Mouse (Mus musculus) embryonic facial prominence, embryonic 15.5 days (tissue): ENCODE measurements around the gene Pank1. TPM values are rescaled to one million over a fixed set of nuclear protein-coding genes. Genes with fewer than 3 reads are reported as not detected.

Source experiments
- ATAC-seq: fragments of 200-750 bp; cut with Nextera tagmentation; 2 replicates; pipeline ENCODE4 v1.8.0; 2017; ENCODE audit warnings: low read depth, moderate TSS enrichment; ENCODE audit not compliant: insufficient number of reproducible peaks, low FRiP score, low TSS enrichment
- H3K27ac ChIP-seq: fragments of 300-500 bp; sonication (generic); replicated peaks from 2 replicates; pipeline ENCODE4 v1.5.1; 2015; ENCODE audit warnings: mild to moderate bottlenecking, inconsistent platforms
- H3K27me3 ChIP-seq: fragments of 300-500 bp; sonication (generic); 2 replicates; pipeline ENCODE4 v1.6.1; 2015; ENCODE audit warnings: inconsistent platforms
- H3K36me3 ChIP-seq: fragments of 300-500 bp; sonication (generic); 2 replicates; pipeline ENCODE4 v1.6.1; 2015; ENCODE audit warnings: mild to moderate bottlenecking, inconsistent platforms
- H3K4me1 ChIP-seq: fragments of 300-500 bp; sonication (generic); 2 replicates; pipeline ENCODE4 v1.6.1; 2015; ENCODE audit warnings: inconsistent platforms
- H3K4me2 ChIP-seq: fragments of 300-500 bp; sonication (generic); replicated peaks from 2 replicates; pipeline ENCODE4 v1.6.1; 2015; ENCODE audit warnings: mild to moderate bottlenecking, inconsistent platforms
- H3K4me3 ChIP-seq: fragments of 300-500 bp; sonication (generic); replicated peaks from 2 replicates; pipeline ENCODE4 v1.5.1; 2015; ENCODE audit warnings: mild to moderate bottlenecking, inconsistent platforms
- H3K9ac ChIP-seq: fragments of 300-500 bp; sonication (generic); 2 replicates; pipeline ENCODE4 v1.6.1; 2015; ENCODE audit warnings: inconsistent platforms
- H3K9me3 ChIP-seq: fragments of 300-500 bp; sonication (generic); replicated peaks from 2 replicates; pipeline ENCODE4 v1.6.1; 2016; ENCODE audit warnings: inconsistent platforms
- WGBS: fragments of 180-500 bp; shearing (Covaris S2); methylation state at CpG from one replicate; pipeline ENCODE4 v1.1.7; 2015; 5-methylcytosine and 5-hydroxymethylcytosine counted together
- polyA plus RNA-seq: library from polyadenylated mRNA; unstranded; fragments of >200 nt; fragmentation: Nextera tagmentation; extraction: Ambion mirVana; gene quantifications from 2 replicates; pipeline ENCODE4 v1.2.1, GENCODE M21; 2015

The Pank1 gene
- polyA plus RNA-seq, 1 experiment from 2014 or later = 7.5 TPM

- H3K27me3 ChIP-seq = no peaks in the 10 kb centered on the region
- H3K9ac ChIP-seq = peak overlapping the region; percentile 93
- WGBS = under 1% methylated on average over 45 of the region's 45 CpGs
- peak overlapping the region; percentile 75 for H3K4me2 ChIP-seq
- no peaks in the 10 kb centered on the region for H3K36me3 ChIP-seq
- H3K9me3 ChIP-seq = no peaks in the 10 kb centered on the region
- peak; percentile 96 for ATAC-seq
- peaks cover 13% of the 10 kb centered on the region for H3K4me1 ChIP-seq
- peak overlapping the region; percentile 89 for H3K4me3 ChIP-seq
- H3K27ac ChIP-seq = peak overlapping the region; percentile 98
These were observed 1.2 kb downstream of the Pank1 start for GRCm38 (mm10) chr19:34877898-34878602.

GRCm38 (mm10) chr19:34876676-34877075 lies 2.6 kb downstream of the Pank1 start:
- H3K4me3 ChIP-seq = no peak overlapping the region

GRCm38 (mm10) chr19:34869375-34869774 lies 9.9 kb downstream of the Pank1 start:
- Histone ChIP-seq H3K4me3 (no peak overlapping the region), H3K9me3 (no peaks in the 10 kb centered on the region), H3K4me1 (no peaks in the 10 kb centered on the region), H3K27me3 (no peaks in the 10 kb centered on the region), H3K4me2 (no peak overlapping the region), H3K36me3 (peaks cover 3% of the 10 kb centered on the region; the same call in 1 of the 2 replicates), H3K27ac (no peak overlapping the region), H3K9ac (no peak overlapping the region)
- 65% methylated on average over 3 of the region's 3 CpGs for WGBS
- no peak for ATAC-seq

More at GRCm38 (mm10) chr19:34876676-34877075, 2.6 kb downstream of the Pank1 start:
- Histone ChIP-seq H3K27me3 (no peaks in the 10 kb centered on the region), H3K4me1 (peaks cover 13% of the 10 kb centered on the region), H3K9me3 (no peaks in the 10 kb centered on the region), H3K36me3 (no peaks in the 10 kb centered on the region), H3K4me2 (no peak overlapping the region), H3K9ac (no peak overlapping the region), H3K27ac (no peak overlapping the region)
- ATAC-seq = no peak
- WGBS = 82% methylated on average over 7 of the region's 7 CpGs

- Histone ChIP-seq H3K36me3 (peaks cover 3% of the 10 kb centered on the region; the same call in 1 of the 2 replicates), H3K27me3 (no peaks in the 10 kb centered on the region), H3K4me1 (no peaks in the 10 kb centered on the region), H3K27ac (no peak overlapping the region), H3K9me3 (no peaks in the 10 kb centered on the region), H3K4me2 (no peak overlapping the region), H3K9ac (no peak overlapping the region), H3K4me3 (no peak overlapping the region)
- 87% methylated on average over 8 of the region's 8 CpGs for WGBS
- ATAC-seq = no peak
These were observed 11.0 kb downstream of the Pank1 start for GRCm38 (mm10) chr19:34868093-34868741.

GRCm38 (mm10) chr19:34863737-34864136 lies 15.5 kb downstream of the Pank1 start:
- peaks cover 3% of the 10 kb centered on the region; the same call in 1 of the 2 replicates for H3K36me3 ChIP-seq
- no peak overlapping the region for H3K4me2 ChIP-seq
- H3K9me3 ChIP-seq = no peaks in the 10 kb centered on the region
- no peak overlapping the region for H3K9ac ChIP-seq
- H3K4me3 ChIP-seq = no peak overlapping the region
- H3K27ac ChIP-seq = no peak overlapping the region
- no peaks in the 10 kb centered on the region for H3K4me1 ChIP-seq
- 88% methylated on average over 6 of the region's 6 CpGs for WGBS
- no peak for ATAC-seq
- no peaks in the 10 kb centered on the region for H3K27me3 ChIP-seq

GRCm38 (mm10) chr19:34856021-34856651 lies 23.1 kb downstream of the Pank1 start:
- no peak overlapping the region for H3K4me2 ChIP-seq
- H3K27ac ChIP-seq = no peak overlapping the region
- no peaks in the 10 kb centered on the region for H3K9me3 ChIP-seq
- 73% methylated on average over 12 of the region's 12 CpGs for WGBS
- H3K4me1 ChIP-seq = peaks cover 21% of the 10 kb centered on the region
- H3K36me3 ChIP-seq = no peaks in the 10 kb centered on the region
- no peak overlapping the region for H3K4me3 ChIP-seq
- H3K27me3 ChIP-seq = no peaks in the 10 kb centered on the region
- no peak overlapping the region for H3K9ac ChIP-seq
- ATAC-seq = no peak

GRCm38 (mm10) chr19:34851161-34851560 lies 28.1 kb downstream of the Pank1 start:
- ATAC-seq = no peak
- 0 out of 2 replicates have a peak, but pooled peaks cover 3% of the 10 kb centered on the region for H3K4me1 ChIP-seq
- H3K9me3 ChIP-seq = no peaks in the 10 kb centered on the region
- H3K4me3 ChIP-seq = no peak overlapping the region
- H3K36me3 ChIP-seq = no peaks in the 10 kb centered on the region
- no peak overlapping the region for H3K27ac ChIP-seq
- H3K27me3 ChIP-seq = no peaks in the 10 kb centered on the region
- H3K4me2 ChIP-seq = no peak overlapping the region
- H3K9ac ChIP-seq = no peak overlapping the region
- 95% methylated on average over 3 of the region's 3 CpGs for WGBS

- no peaks in the 10 kb centered on the region for H3K36me3 ChIP-seq
- H3K9ac ChIP-seq = no peak overlapping the region
- 93% methylated on average over 7 of the region's 7 CpGs for WGBS
- no peak overlapping the region for H3K4me2 ChIP-seq
- ATAC-seq = no peak
- no peaks in the 10 kb centered on the region for H3K9me3 ChIP-seq
- H3K4me1 ChIP-seq = no peaks in the 10 kb centered on the region
- H3K4me3 ChIP-seq = no peak overlapping the region
- H3K27ac ChIP-seq = no peak overlapping the region
- no peaks in the 10 kb centered on the region for H3K27me3 ChIP-seq
These were observed 29.8 kb downstream of the Pank1 start for GRCm38 (mm10) chr19:34849426-34849825.

GRCm38 (mm10) chr19:34848164-34848563 lies 31.1 kb downstream of the Pank1 start:
- 89% methylated on average over 9 of the region's 9 CpGs for WGBS

GRCm38 (mm10) chr19:34847103-34847502 lies 32.2 kb downstream of the Pank1 start:
- Histone ChIP-seq H3K4me3 (no peak overlapping the region), H3K27me3 (no peaks in the 10 kb centered on the region), H3K4me2 (no peak overlapping the region), H3K4me1 (peaks cover 12% of the 10 kb centered on the region; the same call in 1 of the 2 replicates), H3K36me3 (no peaks in the 10 kb centered on the region), H3K27ac (no peak overlapping the region), H3K9ac (no peak overlapping the region), H3K9me3 (no peaks in the 10 kb centered on the region)
- WGBS = 83% methylated on average over 3 of the region's 3 CpGs
- ATAC-seq = no peak

More at GRCm38 (mm10) chr19:34848164-34848563, 31.1 kb downstream of the Pank1 start:
- Histone ChIP-seq H3K4me3 (no peak overlapping the region), H3K9me3 (no peaks in the 10 kb centered on the region), H3K27ac (no peak overlapping the region), H3K9ac (no peak overlapping the region), H3K36me3 (no peaks in the 10 kb centered on the region), H3K4me2 (no peak overlapping the region), H3K27me3 (no peaks in the 10 kb centered on the region), H3K4me1 (0 out of 2 replicates have a peak, but pooled peaks cover 7% of the 10 kb centered on the region)
- no peak for ATAC-seq

GRCm38 (mm10) chr19:34846508-34847038 lies 32.7 kb downstream of the Pank1 start:
- Histone ChIP-seq H3K9ac (no peak overlapping the region), H3K27ac (no peak overlapping the region), H3K4me1 (peaks cover 17% of the 10 kb centered on the region; the same call in 1 of the 2 replicates), H3K4me2 (no peak overlapping the region), H3K36me3 (no peaks in the 10 kb centered on the region), H3K9me3 (no peaks in the 10 kb centered on the region), H3K4me3 (no peak overlapping the region), H3K27me3 (no peaks in the 10 kb centered on the region)
- ATAC-seq = no peak
- WGBS = 50% methylated on average over 12 of the region's 12 CpGs
